Mouse (Mus musculus) adipocyte (in vitro differentiated cells): Measurements from ENCODE around the gene Tcfl5.
A peak's percentile ranks its signal among the peaks of the same experiment; 100 is the strongest.

Experiments used
- DNase-seq: peaks from one replicate; pipeline ENCODE4 v3.0.0-alpha.2; 2016; ENCODE audit warnings: low spot score

Tcfl5 gene

GRCm38 (mm10) chr2:180642555-180643260 is at the start of gene Tcfl5:
Tcfl5 (minus strand) TSS chr2:180642708.
- no peak for DNase-seq

GRCm38 (mm10) chr2:180689841-180690240 is 47.3 kb upstream of the Tcfl5 start:
- DNase-seq, result no peak

- DNase-seq, result no peak
These were observed 41.5 kb upstream of the Tcfl5 start for GRCm38 (mm10) chr2:180684031-180684430.

- DNase-seq, result no peak
These were observed 41.0 kb upstream of the Tcfl5 start for GRCm38 (mm10) chr2:180683524-180683923.

GRCm38 (mm10) chr2:180681225-180681624 is 38.7 kb upstream of the Tcfl5 start:
- DNase-seq, result no peak

GRCm38 (mm10) chr2:180678609-180679140 is 36.2 kb upstream of the Tcfl5 start:
- DNase-seq, result peak; percentile 87

GRCm38 (mm10) chr2:180676706-180677105 is 34.2 kb upstream of the Tcfl5 start:
- DNase-seq, result no peak

- DNase-seq, result no peak
These were observed 19.5 kb upstream of the Tcfl5 start for GRCm38 (mm10) chr2:180662008-180662407.

- DNase-seq, result no peak
These were observed 18.0 kb upstream of the Tcfl5 start for GRCm38 (mm10) chr2:180660521-180660920.

- no peak for DNase-seq
These were observed 17.0 kb upstream of the Tcfl5 start for GRCm38 (mm10) chr2:180659353-180660150.

- no peak for DNase-seq
These were observed 15.9 kb upstream of the Tcfl5 start for GRCm38 (mm10) chr2:180658381-180658780.

GRCm38 (mm10) chr2:180657394-180658013 is 15.0 kb upstream of the Tcfl5 start:
- peak; percentile 91 for DNase-seq

- no peak for DNase-seq
These were observed 12.6 kb upstream of the Tcfl5 start for GRCm38 (mm10) chr2:180655150-180655549.

- DNase-seq, result no peak
These were observed 12.2 kb upstream of the Tcfl5 start for GRCm38 (mm10) chr2:180654666-180655065.

GRCm38 (mm10) chr2:180646841-180647240 is 4.3 kb upstream of the Tcfl5 start:
- peak; percentile 73 for DNase-seq

- DNase-seq, result no peak
These were observed 1.1 kb upstream of the Tcfl5 start for GRCm38 (mm10) chr2:180643626-180644025.

GRCm38 (mm10) chr2:180641576-180642554 is 643 bp downstream of the Tcfl5 start:
- DNase-seq, result no peak

- DNase-seq, result no peak
These were observed 30.6 kb downstream of the Tcfl5 start for GRCm38 (mm10) chr2:180611882-180612281.

GRCm38 (mm10) chr2:180610283-180610682 is 32.2 kb downstream of the Tcfl5 start:
- no peak for DNase-seq

GRCm38 (mm10) chr2:180604781-180605180 is 37.7 kb downstream of the Tcfl5 start:
- DNase-seq, result no peak

- no peak for DNase-seq
These were observed 41.9 kb downstream of the Tcfl5 start for GRCm38 (mm10) chr2:180600569-180601021.
